Mouse (Mus musculus) duodenum, adult 2 months (tissue): ENCODE measurements around the gene Art1. TPM values are rescaled to one million over a fixed set of nuclear protein-coding genes. Genes with fewer than 3 reads are reported as not detected.

Experiments
- polyA plus RNA-seq: library from polyadenylated mRNA; depleted of rRNA; stranded (reverse); fragments of >200 nt; gene quantifications from 2 replicates; pipeline ENCODE4 v1.2.3, GENCODE M21; 2012; ENCODE audit warnings: low replicate concordance; rRNA removed

Gene Art1
- polyA plus RNA-seq, result not detected in 2 replicates

DNA sequence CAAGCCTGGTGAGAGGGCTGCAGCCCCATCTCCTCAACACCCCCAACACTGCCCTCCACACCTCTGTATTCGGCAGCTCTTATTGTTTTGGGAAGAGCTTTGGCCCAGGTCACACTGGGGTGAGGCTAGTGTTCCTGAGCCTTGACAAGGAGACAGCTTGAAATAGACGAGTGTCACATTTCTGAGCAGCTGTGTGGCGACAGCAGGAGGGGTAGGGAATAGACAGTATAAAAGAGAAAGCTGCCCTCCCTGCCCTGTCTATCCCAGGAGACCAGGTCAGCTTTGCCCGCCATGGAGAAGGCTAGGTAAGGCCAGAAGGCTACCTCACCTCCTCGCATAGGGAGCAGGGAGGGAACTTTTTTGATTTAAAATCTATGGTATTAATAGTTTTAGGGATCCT is at the start of gene Art1:
Gene Art1, plus strand, starts transcription at position 257 of the 400 bp plus-strand sequence.

DNA sequence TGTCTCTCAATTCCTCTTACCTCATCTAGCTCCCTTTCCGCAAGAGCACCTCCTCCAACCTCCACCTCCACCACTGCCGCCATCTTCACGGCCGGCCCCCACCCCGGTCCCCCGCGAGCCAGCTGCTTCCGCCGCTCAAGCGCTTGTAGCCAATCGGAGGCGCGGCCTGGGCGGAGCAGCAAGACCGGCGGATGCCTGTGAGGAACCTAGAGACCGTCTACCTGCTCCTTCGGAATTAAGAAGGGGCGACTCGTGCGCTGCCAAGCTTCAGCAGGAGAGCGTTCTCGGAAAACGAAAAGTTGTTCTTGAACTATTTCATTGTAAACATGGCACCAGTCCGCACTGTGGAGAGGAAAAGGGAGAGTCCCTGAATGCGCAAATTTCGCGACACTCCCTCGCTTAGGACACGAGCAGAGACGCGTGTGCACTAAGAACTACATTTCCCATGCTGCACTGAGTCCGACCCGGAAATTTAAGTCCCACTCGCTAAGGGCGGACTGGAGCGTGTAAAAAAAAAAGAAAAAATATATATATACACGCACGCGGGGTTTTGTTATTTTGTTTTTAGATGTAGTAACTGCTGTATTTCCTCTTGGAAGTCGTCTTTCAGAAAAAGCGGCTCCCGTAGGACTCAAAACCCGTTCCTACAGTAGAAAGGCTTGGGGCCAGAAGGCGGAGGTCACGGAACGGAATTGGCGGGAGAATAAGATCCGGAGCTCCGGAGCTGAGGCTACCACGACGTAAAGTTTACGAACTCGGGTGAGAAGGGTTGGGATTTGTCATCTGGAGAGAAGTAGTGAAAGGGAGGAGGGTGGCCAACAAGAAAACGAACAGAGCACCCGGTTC is 36.3 kb upstream of the Art1 start, which contains the start of the genes Rnf121, Xndc1 and Xntrpc:
Gene Rnf121, minus strand, starts transcription at position 424 of the 846 bp plus-strand sequence.
Gene Xndc1, plus strand, starts transcription at position 466 of the 846 bp plus-strand sequence.
Gene Xntrpc, plus strand, starts transcription at position 668 of the 846 bp plus-strand sequence.

DNA sequence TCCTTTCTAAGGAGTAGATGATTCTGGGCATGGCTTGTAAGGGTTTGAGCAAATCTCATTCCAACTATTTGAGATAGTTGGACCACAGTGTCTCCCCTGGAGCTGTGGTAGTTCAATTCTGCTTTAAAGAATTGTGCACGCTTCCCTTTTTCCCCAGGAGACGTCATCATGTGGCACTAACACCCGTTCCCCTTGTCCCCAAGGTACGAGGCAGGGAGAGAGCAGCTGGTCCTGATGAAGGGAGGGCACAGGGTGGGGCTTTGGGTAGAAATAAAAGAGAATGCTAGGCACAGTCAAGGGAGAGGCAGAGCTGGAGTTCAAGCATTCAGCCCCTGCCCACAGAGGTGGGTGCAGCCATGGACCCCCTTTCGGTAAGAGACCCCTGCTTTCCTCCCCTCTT is 18.7 kb upstream of the Art1 start, which contains the start of gene Trpc2:
Gene Trpc2, plus strand, starts transcription at position 301 of the 400 bp plus-strand sequence.

DNA sequence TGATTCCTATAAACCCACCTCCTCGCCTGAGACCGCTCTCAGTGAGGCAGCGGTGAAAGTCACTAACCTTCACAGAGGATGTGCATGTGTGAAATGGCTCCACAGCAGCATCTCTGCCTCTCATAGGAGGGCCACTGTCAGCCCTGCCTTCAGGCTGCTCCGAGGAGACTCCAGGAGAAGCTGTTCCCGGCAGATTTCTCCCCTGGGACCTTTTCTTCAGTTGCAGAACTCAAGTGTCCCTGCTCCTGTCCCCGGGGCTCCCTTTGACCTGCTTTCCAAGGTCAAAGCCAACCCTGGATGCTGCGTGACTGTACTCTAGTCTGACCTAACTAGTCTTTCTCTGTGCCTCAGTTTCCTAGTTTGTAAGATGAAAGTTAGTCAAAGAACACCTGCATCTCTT is 7.6 kb downstream of the Art1 start, which contains the start of gene Art5:
Gene Art5, minus strand, starts transcription at position 319 of the 400 bp plus-strand sequence.

DNA sequence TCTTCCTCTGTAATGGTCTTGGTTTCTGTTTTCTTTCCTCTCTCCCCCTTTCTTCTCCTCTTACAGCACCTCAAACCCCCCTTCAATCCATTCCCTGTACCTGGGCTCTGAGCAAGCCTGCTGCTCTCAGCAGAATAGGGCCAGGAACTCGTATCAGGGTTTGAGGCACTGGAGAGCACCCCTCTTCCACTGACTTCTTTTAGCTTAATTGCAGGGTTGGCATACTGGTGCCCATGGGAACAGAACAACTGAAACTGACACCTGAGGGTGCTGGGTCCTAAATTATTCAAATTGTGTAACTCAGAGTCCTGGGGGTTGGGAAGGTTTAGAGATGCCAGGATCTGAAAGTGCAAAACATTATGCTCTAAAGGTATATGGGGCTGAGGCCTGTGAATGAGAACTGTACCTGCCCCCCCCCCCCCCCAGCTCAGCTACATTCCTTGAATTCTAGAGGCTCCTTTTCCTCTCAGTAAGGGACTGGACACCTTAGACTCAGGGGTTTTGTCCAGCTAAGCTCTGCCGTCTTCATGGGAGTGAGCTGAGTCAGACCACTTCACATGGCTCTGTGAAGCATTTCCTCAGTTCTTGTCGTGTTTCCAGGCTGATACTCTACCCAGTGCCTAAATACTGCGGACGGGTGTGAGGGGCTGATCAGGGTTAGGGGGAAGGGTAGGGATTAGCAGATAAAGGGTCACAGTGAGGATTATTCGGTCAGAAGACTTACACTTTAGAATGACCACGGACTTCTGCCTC is 15.2 kb downstream of the Art1 start, which contains the start of gene Chrna10:
Gene Chrna10, minus strand, starts transcription at position 250 of the 753 bp plus-strand sequence.

Other genes starting within 250 kb of the Art1 start
- 0.84 and 1.1 TPM in 2 replicates for gene Folr2, start 244.5 kb upstream of the Art1 start, polyA plus RNA-seq
- 52.0 and 59.4 TPM in 2 replicates for gene Anapc15, start 238.0 kb upstream of the Art1 start, polyA plus RNA-seq
- gene Folr1, start 231.0 kb upstream of the Art1 start, polyA plus RNA-seq, result 0.82 and 1.3 TPM in 2 replicates
- gene Lamtor1, start 195.8 kb upstream of the Art1 start, polyA plus RNA-seq, result 200 and 203 TPM in 2 replicates
- gene Tomt, start 195.4 kb upstream of the Art1 start, polyA plus RNA-seq, result 0.08 and 0.14 TPM in 2 replicates
- gene Lrrc51, start 167.8 kb upstream of the Art1 start, polyA plus RNA-seq, result 3.6 and 4.0 TPM in 2 replicates
- 62.3 and 68.0 TPM in 2 replicates for gene Numa1, start 167.6 kb upstream of the Art1 start, polyA plus RNA-seq
- 5.3 and 10.1 TPM in 2 replicates for gene Il18bp, start 83.1 kb upstream of the Art1 start, polyA plus RNA-seq
- 20.9 and 36.7 TPM in 2 replicates for gene Rnf121, start 36.3 kb upstream of the Art1 start, polyA plus RNA-seq
- 10.6 and 14.2 TPM in 2 replicates for gene Xndc1, start 36.2 kb upstream of the Art1 start, polyA plus RNA-seq
- gene Xntrpc, start 36.0 kb upstream of the Art1 start, polyA plus RNA-seq, result 1.5 and 1.8 TPM in 2 replicates
- not detected in 2 replicates for gene Trpc2, start 18.6 kb upstream of the Art1 start, polyA plus RNA-seq
- gene Art5, start 7.7 kb downstream of the Art1 start, polyA plus RNA-seq, result 0.63 and 0.87 TPM in 2 replicates
- 0.91 and 1.2 TPM in 2 replicates for gene Chrna10, start 15.1 kb downstream of the Art1 start, polyA plus RNA-seq
- gene Nup98, start 108.4 kb downstream of the Art1 start, polyA plus RNA-seq, result 7.0 and 8.0 TPM in 2 replicates
- 47.8 and 110 TPM in 2 replicates for gene Pgap2, start 108.5 kb downstream of the Art1 start, polyA plus RNA-seq
- 77.3 and 164 TPM in 2 replicates for gene Rhog, start 154.3 kb downstream of the Art1 start, polyA plus RNA-seq
- 18.6 and 28.7 TPM in 2 replicates for gene Stim1, start 166.1 kb downstream of the Art1 start, polyA plus RNA-seq